Mouse (Mus musculus) heart, postnatal 0 days (tissue): ENCODE measurements around the gene Men1.

Source experiments
- CTCF ChIP-seq: IDR thresholded peaks from 2 replicates; pipeline ENCODE4 v1.5.1; 2016; ENCODE audit warnings: antibody characterized with exemption, control low read depth, low read depth
- EP300 ChIP-seq: IDR thresholded peaks from 2 replicates; pipeline ENCODE4 v1.6.1; 2016; ENCODE audit warnings: antibody characterized with exemption, low read depth

- TF ChIP-seq CTCF, result no peak
- TF ChIP-seq EP300, result no peak
Observed at GRCm38 (mm10) chr19:6348717-6349116, 13.9 kb downstream of the Men1 start.
